In genomic region chr10:91187349-91187748, GRCm38 (mm10) we compare ENCODE assay signal across 8 mouse cellular contexts. TPM values are rescaled to one million over a fixed set of nuclear protein-coding genes. Genes with fewer than 3 reads are reported as not detected.
A peak's percentile ranks its signal among the peaks of the same experiment; 100 is the strongest.
DNase-seq lines count a peak whose midpoint lies in the region; ATAC-seq and TF ChIP-seq lines count a peak whose summit lies in the region.

No protein-coding gene starts in this region.

- H3K4me2 ChIP-seq in heart, embryonic 11.5 days = peak overlapping the region; percentile 68
- peak overlapping the region; percentile 34 for H3K4me2 ChIP-seq in embryonic facial prominence, embryonic 11.5 days (ENCODE audit: low read depth, low read length)
- peak overlapping the region; percentile 48 for H3K4me2 ChIP-seq in intestine, embryonic 15.5 days (replicated peaks)
- H3K4me2 ChIP-seq in myocyte (ENCODE audit: low read depth) = peak overlapping the region; percentile 82

- intact Hi-C loops in left cerebral cortex, postnatal 10 days (cut with DNase I) = no loop called here

- H3K4me3 ChIP-seq in heart, embryonic 11.5 days (ENCODE audit: low read depth, low read length) = peak overlapping the region; percentile 44
- H3K4me3 ChIP-seq in embryonic facial prominence, embryonic 11.5 days (ENCODE audit: low read depth, low read length) = no peak overlapping the region
- H3K4me3 ChIP-seq in intestine, embryonic 15.5 days (replicated peaks) = peak overlapping the region; percentile 20
- H3K4me3 ChIP-seq in myocyte = peak overlapping the region; percentile 13

- H3K27ac ChIP-seq in heart, embryonic 11.5 days (ENCODE audit: low read depth, low read length) = no peak overlapping the region
- H3K27ac ChIP-seq in embryonic facial prominence, embryonic 11.5 days (replicated peaks; ENCODE audit: low read depth, low read length) = peak overlapping the region; percentile 81; the same call in 1 of the 2 replicates
- H3K27ac ChIP-seq in intestine, embryonic 15.5 days = no peak overlapping the region

- H3K27me3 ChIP-seq in heart, embryonic 11.5 days (ENCODE audit: control insufficient read depth, insufficient read depth, low read length) = no peaks in the 10 kb centered on the region
- no peaks in the 10 kb centered on the region for H3K27me3 ChIP-seq in embryonic facial prominence, embryonic 11.5 days (ENCODE audit: control insufficient read depth, insufficient read depth, low read length)
- no peaks in the 10 kb centered on the region for H3K27me3 ChIP-seq in intestine, embryonic 15.5 days (replicated peaks)
- H3K27me3 ChIP-seq in myocyte (ENCODE audit: control insufficient read depth, insufficient read depth, insufficient read length) = no peaks in the 10 kb centered on the region

- no peak for DNase-seq in heart, adult 11 months
- peak; percentile 53 for DNase-seq in embryonic facial prominence, embryonic 11.5 days (ENCODE audit: low spot score)
- no peak for DNase-seq in left cerebral cortex, postnatal 10 days (ENCODE audit: extremely low spot score in 1 of 2, low spot score in 2 of 2)
- DNase-seq in lung, postnatal 10 days = no peak

- H3K79me2 ChIP-seq in myocyte (ENCODE audit: control insufficient read depth, insufficient read depth) = no peaks in the 10 kb centered on the region

- H3ac ChIP-seq in myocyte (ENCODE audit: control insufficient read depth, insufficient read length) = no peak overlapping the region

- WGBS in heart, embryonic 11.5 days (ENCODE audit: insufficient replicate concordance) = 24% methylated on average over 10 of the region's 10 CpGs
- 29% methylated on average over 10 of the region's 10 CpGs for WGBS in embryonic facial prominence, embryonic 11.5 days
- 31% methylated on average over 10 of the region's 10 CpGs for WGBS in intestine, embryonic 15.5 days

- peak overlapping the region; percentile 90 for H3K9ac ChIP-seq in heart, embryonic 11.5 days (ENCODE audit: low read depth, low read length)
- peak overlapping the region; percentile 78 for H3K9ac ChIP-seq in embryonic facial prominence, embryonic 11.5 days (replicated peaks; ENCODE audit: low read length)
- H3K9ac ChIP-seq in intestine, embryonic 15.5 days = peak overlapping the region; percentile 31; the same call in 1 of the 2 replicates

- no peak for TF ChIP-seq POLR2A in myocyte (IDR thresholded peaks at IDR 0.05; ENCODE audit: insufficient read length, low read depth)

- H3K36me3 ChIP-seq in heart, embryonic 11.5 days (ENCODE audit: control insufficient read depth, insufficient read depth, low read length) = no peaks in the 10 kb centered on the region
- H3K36me3 ChIP-seq in embryonic facial prominence, embryonic 11.5 days (replicated peaks; ENCODE audit: control insufficient read depth, insufficient read depth, low read depth, low read length) = no peaks in the 10 kb centered on the region
- H3K36me3 ChIP-seq in intestine, embryonic 15.5 days = no peaks in the 10 kb centered on the region
- no peaks in the 10 kb centered on the region for H3K36me3 ChIP-seq in myocyte (ENCODE audit: control insufficient read depth, insufficient read depth)

- peaks cover 4% of the 10 kb centered on the region; the same call in 1 of the 2 replicates for H3K4me1 ChIP-seq in heart, embryonic 11.5 days (ENCODE audit: control insufficient read depth, insufficient read depth, low read length)
- H3K4me1 ChIP-seq in embryonic facial prominence, embryonic 11.5 days (ENCODE audit: control insufficient read depth, insufficient read depth, low read length) = no peaks in the 10 kb centered on the region
- H3K4me1 ChIP-seq in intestine, embryonic 15.5 days (replicated peaks) = peaks cover 8% of the 10 kb centered on the region; the same call in 1 of the 2 replicates

- H3K9me3 ChIP-seq in heart, embryonic 11.5 days (replicated peaks; ENCODE audit: control insufficient read depth, low read length) = no peaks in the 10 kb centered on the region
- no peaks in the 10 kb centered on the region for H3K9me3 ChIP-seq in embryonic facial prominence, embryonic 11.5 days (replicated peaks; ENCODE audit: control insufficient read depth, low read length)
- no peaks in the 10 kb centered on the region for H3K9me3 ChIP-seq in intestine, embryonic 15.5 days

- ATAC-seq in heart, embryonic 11.5 days (replicated peaks; ENCODE audit: insufficient number of reproducible peaks, low FRiP score, low TSS enrichment) = no peak
- peak; percentile 7 for ATAC-seq in CD4-positive, CD25-positive, alpha-beta regulatory T cell, adult 4 months
- ATAC-seq in embryonic facial prominence, embryonic 11.5 days (replicated peaks; ENCODE audit: insufficient number of reproducible peaks, low FRiP score, low TSS enrichment, low read depth) = no peak
- no peak for ATAC-seq in intestine, embryonic 15.5 days

TF ChIP-seq in myocyte, 11 proteins besides CTCF, POLR2A, EP300 and RAD21:
- TF ChIP-seq MAX (IDR thresholded peaks at IDR 0.05; ENCODE audit: low read depth) = no peak
- TF ChIP-seq POLR2AphosphoS2 (IDR thresholded peaks at IDR 0.05; ENCODE audit: insufficient read length, low read depth) = no peak
- no peak for TF ChIP-seq REST (IDR thresholded peaks at IDR 0.05; ENCODE audit: insufficient read depth, insufficient read length)
- TF ChIP-seq SRF (IDR thresholded peaks at IDR 0.05; ENCODE audit: control insufficient read depth, insufficient read length, low read depth) = no peak
- TF ChIP-seq MYOD1 (IDR thresholded peaks at IDR 0.05; ENCODE audit: control insufficient read depth in 1 of 3, insufficient read length in 2 of 3, low read depth in 2 of 3) = no peak
- TF ChIP-seq TCF3 (IDR thresholded peaks at IDR 0.05; ENCODE audit: insufficient read length, low read depth) = no peak
- no peak for TF ChIP-seq USF1 (IDR thresholded peaks at IDR 0.05; ENCODE audit: low read depth)
- no peak for TF ChIP-seq MYOG (IDR thresholded peaks at IDR 0.05; ENCODE audit: control insufficient read depth in 1 of 3, insufficient read depth in 1 of 3, insufficient read length in 2 of 3, low read depth in 2 of 3)

RNA-seq across cellular contexts. Expression of gene Tmpo, which starts 6.2 kb away (rescaled TPM):
- 162 and 170 TPM in 2 replicates for polyA plus RNA-seq in heart, embryonic 11.5 days (2014; fragmentation: Nextera tagmentation; extraction: Ambion mirVana)
- 10 to 100 TPM; 35.8 to 68.9 TPM for polyA plus RNA-seq in CD4-positive, CD25-positive, alpha-beta regulatory T cell, adult 4 months (2017; shearing (Covaris generic))
- polyA plus RNA-seq in embryonic facial prominence, embryonic 11.5 days (2014; fragmentation: Nextera tagmentation; extraction: Ambion mirVana) = 343 and 401 TPM in 2 replicates
- polyA plus RNA-seq in intestine, embryonic 15.5 days (2015; fragmentation: Nextera tagmentation; extraction: Ambion mirVana) = 165 and 209 TPM in 2 replicates
- polyA plus RNA-seq in myocyte (2012; fragmentation: generic; extraction: Trizol) = 55.6 TPM
- total RNA-seq in left cerebral cortex, postnatal 10 days (2021) = 10 to 100 TPM; 36.6 to 38.2 TPM

Comparison
In these comparisons a context has a peak if more than half of its experiments do, and no peak if none do; other contexts are left out.
1. H3K9ac ChIP-seq: peak in every context shown above with its lines; median percentile 90 in heart, embryonic 11.5 days; 78 in embryonic facial prominence, embryonic 11.5 days; 31 in intestine, embryonic 15.5 days.